Mouse (Mus musculus): Measurements from ENCODE around the gene Maco1. TPM values are rescaled to one million over a fixed set of nuclear protein-coding genes. Genes with fewer than 3 reads are reported as not detected.

Maco1 gene
- polyA plus RNA-seq, 1 experiment from 2014 or later, result 104 TPM

DNA sequence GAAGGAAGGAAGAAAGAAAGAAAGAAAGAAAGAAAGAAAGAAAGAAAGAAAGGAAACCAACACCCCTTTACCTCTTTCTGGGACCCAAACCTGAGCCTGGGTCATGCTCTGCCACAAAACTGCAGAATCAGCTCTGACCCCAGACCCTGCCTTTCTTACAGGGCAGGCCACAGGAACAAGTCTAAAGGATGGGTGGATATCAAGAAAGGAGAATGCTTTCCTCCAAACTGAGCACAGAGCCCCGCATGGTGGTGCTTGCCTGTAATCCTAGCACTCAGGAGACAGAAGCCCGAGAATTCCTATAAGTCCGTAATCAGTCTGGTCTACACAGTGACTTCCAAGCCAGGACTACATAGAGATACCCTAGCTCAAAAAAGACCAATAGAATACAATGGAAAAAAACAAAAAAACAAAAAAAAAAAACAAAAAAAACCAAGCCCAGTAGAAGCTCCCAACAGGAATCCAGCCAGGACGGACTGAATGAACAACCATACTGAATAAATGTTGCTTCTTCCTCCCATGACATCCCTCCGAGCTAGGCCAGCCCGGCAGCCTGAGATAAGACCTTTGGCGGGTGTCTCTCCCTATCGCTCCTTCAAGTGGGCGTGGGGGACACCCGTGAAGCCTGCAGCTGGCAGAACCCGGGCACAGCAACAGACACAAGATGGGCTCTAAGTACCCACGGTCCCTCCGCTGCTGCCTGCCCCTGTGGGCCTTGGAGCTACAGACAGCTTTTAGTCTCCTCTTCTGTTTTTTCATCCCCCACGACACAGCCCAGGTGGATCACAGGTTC, 11.0 kb upstream of the Maco1 start, which contains the start of gene Rhd:
TSS of gene Rhd (plus strand) at position 600 of the 793 bp plus-strand sequence.
- H3K4me1 ChIP-seq (replicated peaks; ENCODE audit: control insufficient read depth, insufficient read depth, low read length), result no peaks in the 10 kb centered on the region
- ATAC-seq, result no peak
- no peak within 1 kb of the TSS for H3K4me3 ChIP-seq (replicated peaks; ENCODE audit: low read length)
- no peak within 1 kb of the TSS for H3K27ac ChIP-seq (ENCODE audit: low read length)
- WGBS, result 83% methylated on average over 14 of the region's 14 CpGs
- no peaks in the 10 kb centered on the region for H3K9me3 ChIP-seq (ENCODE audit: control insufficient read depth, low read length)
- H3K4me2 ChIP-seq (ENCODE audit: low read length), result no peak within 1 kb of the TSS
- H3K9ac ChIP-seq (replicated peaks; ENCODE audit: low read depth, low read length), result no peak within 1 kb of the TSS
- H3K27me3 ChIP-seq (replicated peaks; ENCODE audit: control insufficient read depth, insufficient read depth, low read length), result peaks cover 11% of the 10 kb centered on the region; the same call in 1 of the 2 replicates
- no peaks in the 10 kb centered on the region for H3K36me3 ChIP-seq (ENCODE audit: control insufficient read depth, insufficient read depth)

GRCm38 (mm10) chr4:134862996-134863395, 9.9 kb upstream of the Maco1 start:
- H3K4me2 ChIP-seq (ENCODE audit: low read length), result no peak overlapping the region
- H3K4me3 ChIP-seq (replicated peaks; ENCODE audit: low read length), result no peak overlapping the region
- no peak for ATAC-seq
- WGBS, result 73% methylated on average over 7 of the region's 7 CpGs
- peaks cover 6% of the 10 kb centered on the region; the same call in 1 of the 2 replicates for H3K27me3 ChIP-seq (replicated peaks; ENCODE audit: control insufficient read depth, insufficient read depth, low read length)
- no peak overlapping the region for H3K9ac ChIP-seq (replicated peaks; ENCODE audit: low read depth, low read length)
- no peaks in the 10 kb centered on the region for H3K36me3 ChIP-seq (ENCODE audit: control insufficient read depth, insufficient read depth)
- no peaks in the 10 kb centered on the region for H3K4me1 ChIP-seq (replicated peaks; ENCODE audit: control insufficient read depth, insufficient read depth, low read length)
- H3K27ac ChIP-seq (ENCODE audit: low read length), result no peak overlapping the region
- no peaks in the 10 kb centered on the region for H3K9me3 ChIP-seq (ENCODE audit: control insufficient read depth, low read length)

DNA sequence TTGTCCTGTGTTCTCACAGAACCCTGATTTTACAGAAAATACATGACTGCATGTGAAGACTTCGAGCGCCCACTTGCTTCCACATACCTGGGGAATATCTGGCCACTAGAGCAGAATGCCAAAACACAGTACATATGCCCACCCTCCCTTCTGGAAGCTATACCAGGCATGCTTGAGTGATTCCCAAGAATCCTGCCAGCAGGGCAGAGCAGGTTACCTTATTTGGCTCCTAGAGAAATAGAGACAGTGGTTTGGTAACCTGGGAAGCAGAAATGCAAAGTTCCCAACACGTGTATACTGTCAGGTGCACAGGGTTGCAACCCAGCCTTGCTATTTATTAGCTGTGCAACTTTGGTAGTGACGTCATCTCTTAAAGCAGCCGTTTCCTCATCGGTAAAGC, 8.7 kb upstream of the Maco1 start:
- Histone ChIP-seq H3K9me3 (ENCODE audit: control insufficient read depth, low read length) (no peaks in the 10 kb centered on the region), H3K4me3 (replicated peaks; ENCODE audit: low read length) (no peak overlapping the region), H3K27ac (ENCODE audit: low read length) (no peak overlapping the region), H3K9ac (replicated peaks; ENCODE audit: low read depth, low read length) (no peak overlapping the region), H3K4me2 (ENCODE audit: low read length) (no peak overlapping the region), H3K4me1 (replicated peaks; ENCODE audit: control insufficient read depth, insufficient read depth, low read length) (no peaks in the 10 kb centered on the region), H3K36me3 (ENCODE audit: control insufficient read depth, insufficient read depth) (no peaks in the 10 kb centered on the region), H3K27me3 (replicated peaks; ENCODE audit: control insufficient read depth, insufficient read depth, low read length) (no peaks in the 10 kb centered on the region)
- 88% methylated on average over 6 of the region's 6 CpGs for WGBS
- no peak for ATAC-seq

GRCm38 (mm10) chr4:134858494-134858893, 5.3 kb upstream of the Maco1 start:
- Histone ChIP-seq H3K4me3 (replicated peaks; ENCODE audit: low read length) (no peak overlapping the region), H3K27ac (ENCODE audit: low read length) (no peak overlapping the region), H3K9ac (replicated peaks; ENCODE audit: low read depth, low read length) (no peak overlapping the region), H3K9me3 (ENCODE audit: control insufficient read depth, low read length) (no peaks in the 10 kb centered on the region), H3K27me3 (replicated peaks; ENCODE audit: control insufficient read depth, insufficient read depth, low read length) (0 out of 2 replicates have a peak, but pooled peaks cover 9% of the 10 kb centered on the region), H3K36me3 (ENCODE audit: control insufficient read depth, insufficient read depth) (no peaks in the 10 kb centered on the region), H3K4me1 (replicated peaks; ENCODE audit: control insufficient read depth, insufficient read depth, low read length) (no peaks in the 10 kb centered on the region), H3K4me2 (ENCODE audit: low read length) (no peak overlapping the region)
- ATAC-seq, result no peak
- WGBS, result 91% methylated on average over 4 of the region's 4 CpGs

DNA sequence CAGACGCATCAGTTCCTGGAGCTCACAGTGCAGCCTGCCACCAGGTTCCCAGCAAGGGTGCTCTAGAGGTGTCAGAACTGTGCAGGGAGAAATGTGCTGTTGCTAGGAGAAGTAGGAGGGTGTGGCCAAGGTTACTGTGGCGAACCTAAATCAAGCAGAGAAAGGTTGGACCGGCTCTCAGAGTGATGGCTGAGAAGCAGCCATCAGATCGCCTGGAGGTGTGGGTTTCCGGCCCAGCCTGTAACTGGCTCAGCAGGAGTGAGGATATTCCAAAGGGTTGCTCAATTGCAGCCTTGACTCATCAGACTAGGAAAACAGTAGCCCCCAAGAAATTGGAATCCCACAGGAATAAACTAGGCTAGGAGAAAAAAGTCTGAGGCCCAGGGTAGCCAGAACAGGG, 3.4 kb upstream of the Maco1 start:
- H3K4me3 ChIP-seq (replicated peaks; ENCODE audit: low read length), result no peak overlapping the region
- no peak overlapping the region for H3K9ac ChIP-seq (replicated peaks; ENCODE audit: low read depth, low read length)
- WGBS, result 27% methylated on average over 5 of the region's 5 CpGs
- H3K27ac ChIP-seq (ENCODE audit: low read length), result no peak overlapping the region
- ATAC-seq, result no peak
- H3K9me3 ChIP-seq (ENCODE audit: control insufficient read depth, low read length), result no peaks in the 10 kb centered on the region
- H3K4me1 ChIP-seq (replicated peaks; ENCODE audit: control insufficient read depth, insufficient read depth, low read length), result peaks cover 4% of the 10 kb centered on the region
- no peak overlapping the region for H3K4me2 ChIP-seq (ENCODE audit: low read length)
- H3K36me3 ChIP-seq (ENCODE audit: control insufficient read depth, insufficient read depth), result no peaks in the 10 kb centered on the region
- H3K27me3 ChIP-seq (replicated peaks; ENCODE audit: control insufficient read depth, insufficient read depth, low read length), result 0 out of 2 replicates have a peak, but pooled peaks cover 9% of the 10 kb centered on the region

GRCm38 (mm10) chr4:134856056-134856455, 2.9 kb upstream of the Maco1 start:
- Histone ChIP-seq H3K9me3 (ENCODE audit: control insufficient read depth, low read length) (no peaks in the 10 kb centered on the region), H3K9ac (replicated peaks; ENCODE audit: low read depth, low read length) (no peak overlapping the region), H3K4me3 (replicated peaks; ENCODE audit: low read length) (no peak overlapping the region), H3K4me2 (ENCODE audit: low read length) (no peak overlapping the region), H3K27ac (ENCODE audit: low read length) (no peak overlapping the region), H3K36me3 (ENCODE audit: control insufficient read depth, insufficient read depth) (no peaks in the 10 kb centered on the region), H3K4me1 (replicated peaks; ENCODE audit: control insufficient read depth, insufficient read depth, low read length) (peaks cover 8% of the 10 kb centered on the region), H3K27me3 (replicated peaks; ENCODE audit: control insufficient read depth, insufficient read depth, low read length) (0 out of 2 replicates have a peak, but pooled peaks cover 9% of the 10 kb centered on the region)
- WGBS, result 64% methylated on average over 5 of the region's 5 CpGs
- ATAC-seq, result no peak

- WGBS, result 32% methylated on average over 3 of the region's 3 CpGs
Measured at GRCm38 (mm10) chr4:134855371-134855770, 2.2 kb upstream of the Maco1 start.

GRCm38 (mm10) chr4:134853637-134854485, 716 bp upstream of the Maco1 start:
- peak overlapping the region; percentile 67 for H3K4me2 ChIP-seq (ENCODE audit: low read length)
- H3K9ac ChIP-seq (replicated peaks; ENCODE audit: low read depth, low read length), result peak overlapping the region; percentile 92
- peaks cover 20% of the 10 kb centered on the region for H3K4me1 ChIP-seq (replicated peaks; ENCODE audit: control insufficient read depth, insufficient read depth, low read length)
- ATAC-seq, result peak; percentile 96
- peak overlapping the region; percentile 96 for H3K4me3 ChIP-seq (replicated peaks; ENCODE audit: low read length)
- peak overlapping the region; percentile 100 for H3K27ac ChIP-seq (ENCODE audit: low read length)
- WGBS, result 1% methylated on average over 81 of the region's 91 CpGs
- 0 out of 2 replicates have a peak, but pooled peaks cover 9% of the 10 kb centered on the region for H3K27me3 ChIP-seq (replicated peaks; ENCODE audit: control insufficient read depth, insufficient read depth, low read length)
- H3K9me3 ChIP-seq (ENCODE audit: control insufficient read depth, low read length), result no peaks in the 10 kb centered on the region
- H3K36me3 ChIP-seq (ENCODE audit: control insufficient read depth, insufficient read depth), result no peaks in the 10 kb centered on the region

More at GRCm38 (mm10) chr4:134855371-134855770, 2.2 kb upstream of the Maco1 start:
- ATAC-seq, result no peak
- Histone ChIP-seq H3K4me3 (replicated peaks; ENCODE audit: low read length) (no peak overlapping the region), H3K4me1 (replicated peaks; ENCODE audit: control insufficient read depth, insufficient read depth, low read length) (peaks cover 15% of the 10 kb centered on the region), H3K9me3 (ENCODE audit: control insufficient read depth, low read length) (no peaks in the 10 kb centered on the region), H3K27me3 (replicated peaks; ENCODE audit: control insufficient read depth, insufficient read depth, low read length) (0 out of 2 replicates have a peak, but pooled peaks cover 9% of the 10 kb centered on the region), H3K27ac (ENCODE audit: low read length) (no peak overlapping the region), H3K4me2 (ENCODE audit: low read length) (no peak overlapping the region), H3K36me3 (ENCODE audit: control insufficient read depth, insufficient read depth) (no peaks in the 10 kb centered on the region), H3K9ac (replicated peaks; ENCODE audit: low read depth, low read length) (no peak overlapping the region)

Measured in forebrain, embryonic 16.5 days (tissue).